Comparison of ENCODE assay signal across 20 mouse cellular contexts in genomic region chr10:90751889-90752288, GRCm38 (mm10).
DNase-seq lines count a peak whose midpoint lies in the region; ATAC-seq and TF ChIP-seq lines count a peak whose summit lies in the region.
"Had no signal": no experiment of that assay in that cellular context is flagged by ENCODE, and none has a peak within 500 bp of the region (broad histone marks: within the 10 kb centered on the region; RNA-seq: fewer than 3 reads in every experiment).

No protein-coding gene starts in this region.

- no peak overlapping the region for H3K4me2 ChIP-seq in forebrain, embryonic 14.5 days (ENCODE audit: low read length)
- H3K4me2 ChIP-seq in forebrain, embryonic 12.5 days: no peak overlapping the region
- H3K4me2 ChIP-seq in forebrain, embryonic 16.5 days (ENCODE audit: low read length): no peak overlapping the region
- no peak overlapping the region for H3K4me2 ChIP-seq in midbrain, embryonic 15.5 days
- H3K4me2 ChIP-seq: embryonic facial prominence, embryonic 13.5 days; limb, embryonic 13.5 days; liver, embryonic 13.5 days; lung, embryonic 14.5 days had no signal

- H3K9ac ChIP-seq in forebrain, embryonic 14.5 days (ENCODE audit: low read length): no peak overlapping the region
- no peak overlapping the region for H3K9ac ChIP-seq in forebrain, embryonic 12.5 days
- no peak overlapping the region for H3K9ac ChIP-seq in forebrain, embryonic 16.5 days (replicated peaks; ENCODE audit: low read depth, low read length)
- H3K9ac ChIP-seq in midbrain, embryonic 15.5 days: no peak overlapping the region
- H3K9ac ChIP-seq: embryonic facial prominence, embryonic 13.5 days; limb, embryonic 13.5 days; liver, embryonic 13.5 days; lung, embryonic 14.5 days had no signal

- intact Hi-C loops in left cerebral cortex, adult 2 months (cut with DNase I): loop anchor here (2.0 to 5.0 kb wide), 2 partner anchors 77 to 120 kb away; no protein-coding TSS in a partner anchor
- intact Hi-C loops in left cerebral cortex, postnatal 10 days (cut with DNase I): no loop called here

- H3K27me3 ChIP-seq in forebrain, embryonic 14.5 days (replicated peaks; ENCODE audit: control insufficient read depth, insufficient read depth, low read length): no peaks in the 10 kb centered on the region
- no peaks in the 10 kb centered on the region for H3K27me3 ChIP-seq in forebrain, embryonic 12.5 days
- no peaks in the 10 kb centered on the region for H3K27me3 ChIP-seq in forebrain, embryonic 16.5 days (replicated peaks; ENCODE audit: control insufficient read depth, insufficient read depth, low read length)
- H3K27me3 ChIP-seq in midbrain, embryonic 15.5 days (replicated peaks): no peaks in the 10 kb centered on the region
- H3K27me3 ChIP-seq: CH12.LX; embryonic facial prominence, embryonic 13.5 days; limb, embryonic 13.5 days; liver, embryonic 13.5 days had no signal

- no peaks in the 10 kb centered on the region for H3K36me3 ChIP-seq in forebrain, embryonic 14.5 days (ENCODE audit: control insufficient read depth, insufficient read depth, low read length)
- no peaks in the 10 kb centered on the region for H3K36me3 ChIP-seq in forebrain, embryonic 12.5 days (replicated peaks)
- no peaks in the 10 kb centered on the region for H3K36me3 ChIP-seq in forebrain, embryonic 16.5 days (ENCODE audit: control insufficient read depth, insufficient read depth)
- no peaks in the 10 kb centered on the region for H3K36me3 ChIP-seq in midbrain, embryonic 15.5 days (replicated peaks)
- H3K36me3 ChIP-seq: embryonic facial prominence, embryonic 13.5 days; limb, embryonic 13.5 days; liver, embryonic 13.5 days had no signal

- no peak overlapping the region for H3K4me3 ChIP-seq in forebrain, embryonic 14.5 days (ENCODE audit: low read depth, low read length)
- H3K4me3 ChIP-seq in forebrain, embryonic 12.5 days (replicated peaks): no peak overlapping the region
- no peak overlapping the region for H3K4me3 ChIP-seq in left cerebral cortex, adult 2 months
- H3K4me3 ChIP-seq in forebrain, embryonic 16.5 days (replicated peaks; ENCODE audit: low read length): no peak overlapping the region
- no peak overlapping the region for H3K4me3 ChIP-seq in midbrain, embryonic 15.5 days
- H3K4me3 ChIP-seq: embryonic facial prominence, embryonic 13.5 days; limb, embryonic 13.5 days; liver, embryonic 13.5 days had no signal

- no peaks in the 10 kb centered on the region for H3K4me1 ChIP-seq in forebrain, embryonic 14.5 days (ENCODE audit: control insufficient read depth, insufficient read depth, low read length)
- H3K4me1 ChIP-seq in forebrain, embryonic 12.5 days: no peaks in the 10 kb centered on the region
- peaks cover 13% of the 10 kb centered on the region for H3K4me1 ChIP-seq in forebrain, embryonic 16.5 days (replicated peaks; ENCODE audit: control insufficient read depth, insufficient read depth, low read length)
- H3K4me1 ChIP-seq in midbrain, embryonic 15.5 days: peaks cover 15% of the 10 kb centered on the region
- H3K4me1 ChIP-seq: embryonic facial prominence, embryonic 13.5 days; limb, embryonic 13.5 days; liver, embryonic 13.5 days had no signal

- H3K27ac ChIP-seq in forebrain, embryonic 14.5 days (ENCODE audit: low read depth, low read length): peak overlapping the region; percentile 11; the same call in 1 of the 2 replicates
- H3K27ac ChIP-seq in forebrain, embryonic 12.5 days: no peak overlapping the region
- peak overlapping the region; percentile 54 for H3K27ac ChIP-seq in left cerebral cortex, adult 2 months
- peak overlapping the region; percentile 37 for H3K27ac ChIP-seq in forebrain, embryonic 16.5 days (ENCODE audit: low read length)
- peak overlapping the region; percentile 68 for H3K27ac ChIP-seq in midbrain, embryonic 15.5 days
- H3K27ac ChIP-seq: embryonic facial prominence, embryonic 13.5 days; limb, embryonic 13.5 days; liver, embryonic 13.5 days had no signal

- no peak for TF ChIP-seq CTCF in left cerebral cortex, adult 2 months (IDR thresholded peaks at IDR 0.05)

- WGBS in forebrain, embryonic 14.5 days: 75% methylated on average over 5 of the region's 5 CpGs
- 82% methylated on average over 5 of the region's 5 CpGs for WGBS in forebrain, embryonic 12.5 days
- WGBS in forebrain, embryonic 16.5 days: 49% methylated on average over 5 of the region's 5 CpGs
- WGBS in midbrain, embryonic 15.5 days: 46% methylated on average over 5 of the region's 5 CpGs

- 0 out of 2 replicates have a peak, but pooled peaks cover 2% of the 10 kb centered on the region for H3K9me3 ChIP-seq in forebrain, embryonic 14.5 days (replicated peaks; ENCODE audit: control insufficient read depth, low read length)
- no peaks in the 10 kb centered on the region for H3K9me3 ChIP-seq in forebrain, embryonic 12.5 days
- no peaks in the 10 kb centered on the region for H3K9me3 ChIP-seq in forebrain, embryonic 16.5 days (ENCODE audit: control insufficient read depth, low read length)
- no peaks in the 10 kb centered on the region for H3K9me3 ChIP-seq in midbrain, embryonic 15.5 days
- H3K9me3 ChIP-seq: embryonic facial prominence, embryonic 13.5 days; limb, embryonic 13.5 days; liver, embryonic 13.5 days had no signal

- peak; percentile 39 for DNase-seq in forebrain, embryonic 14.5 days (ENCODE audit: low spot score)
- no peak for DNase-seq in left cerebral cortex, adult 2 months (ENCODE audit: extremely low spot score in 1 of 2, low spot score in 2 of 2)
- no peak for DNase-seq in left cerebral cortex, adult 8-10 months (ENCODE audit: low spot score in 2 of 2)
- no peak for DNase-seq in adrenal gland, adult 2 months
- DNase-seq in left cerebral cortex, postnatal 10 days (ENCODE audit: extremely low spot score in 1 of 2, low spot score in 2 of 2): no peak
- DNase-seq: adrenal gland, postnatal 36 days; cerebellum, adult 9-10 months; gastrocnemius, postnatal 14 days; kidney, adult 11 months; kidney, postnatal 10 days; liver, embryonic 13.5 days; lung, embryonic 14.5 days; lung, postnatal 36 days; right cerebral cortex, adult 18-20 months had no signal

- ATAC-seq in forebrain, embryonic 14.5 days: peak; percentile 65; the same call in 1 of the 2 replicates
- no peak for ATAC-seq in forebrain, embryonic 12.5 days (ENCODE audit: low FRiP score)
- ATAC-seq in forebrain, embryonic 16.5 days: peak; percentile 58; the same call in 1 of the 2 replicates
- ATAC-seq in midbrain, embryonic 15.5 days (replicated peaks): peak; percentile 79; the same call in 1 of the 2 replicates
